Mouse (Mus musculus): ENCODE results near the gene Ssh2. TPM values are rescaled to one million over a fixed set of nuclear protein-coding genes. Genes with fewer than 3 reads are reported as not detected.

Gene Ssh2
- total RNA-seq, 2 experiments from 2014 or later = 34.8 to 37.1 TPM

GRCm38 (mm10) chr11:77472775-77473174 lies 256.7 kb downstream of the Ssh2 start:
- intact Hi-C loops (cut with DNase I) = no loop called here
- no peak for DNase-seq (ENCODE audit: low spot score in 2 of 2)

GRCm38 (mm10) chr11:77476216-77476615 lies 260.1 kb downstream of the Ssh2 start:
- intact Hi-C loops (cut with DNase I) = no loop called here
- DNase-seq (ENCODE audit: low spot score in 2 of 2) = no peak

GRCm38 (mm10) chr11:77476895-77477294 lies 260.8 kb downstream of the Ssh2 start:
- intact Hi-C loops (cut with DNase I) = no loop called here
- DNase-seq (ENCODE audit: low spot score in 2 of 2) = no peak

- intact Hi-C loops (cut with DNase I) = no loop called here
- no peak for DNase-seq (ENCODE audit: low spot score in 2 of 2)
These were observed 267.0 kb downstream of the Ssh2 start for GRCm38 (mm10) chr11:77483043-77483442.

GRCm38 (mm10) chr11:77483510-77484255 lies 267.6 kb downstream of the Ssh2 start:
- no peak for DNase-seq (ENCODE audit: low spot score in 2 of 2)
- intact Hi-C loops (cut with DNase I) = no loop called here

GRCm38 (mm10) chr11:77485229-77485628 lies 269.1 kb downstream of the Ssh2 start:
- no peak for DNase-seq (ENCODE audit: low spot score in 2 of 2)
- intact Hi-C loops (cut with DNase I) = no loop called here

GRCm38 (mm10) chr11:77486798-77487197 lies 270.7 kb downstream of the Ssh2 start:
- DNase-seq (ENCODE audit: low spot score in 2 of 2) = no peak
- intact Hi-C loops (cut with DNase I) = no loop called here

GRCm38 (mm10) chr11:77488771-77489581 lies 272.9 kb downstream of the Ssh2 start:
- intact Hi-C loops (cut with DNase I) = no loop called here

GRCm38 (mm10) chr11:77489591-77490235 lies 273.6 kb downstream of the Ssh2 start, which contains the start of gene Ankrd13b:
Gene Ankrd13b, minus strand, starts transcription at chr11:77489678.
- peak; percentile 79 to 89 for DNase-seq (ENCODE audit: low spot score in 2 of 2)
- intact Hi-C loops (cut with DNase I) = loop anchor here (2.0 to 5.0 kb wide), 2 partner anchors 118 to 135 kb away; partner anchors contain the start of gene Taok1

More at GRCm38 (mm10) chr11:77488771-77489581, 272.9 kb downstream of the Ssh2 start:
- DNase-seq (ENCODE audit: low spot score in 2 of 2) = no peak

GRCm38 (mm10) chr11:77490451-77490850 lies 274.4 kb downstream of the Ssh2 start:
- peak in 1 of 2 experiments; percentile 61 for DNase-seq (ENCODE audit: low spot score in 2 of 2)
- intact Hi-C loops (cut with DNase I) = loop anchor here (2.0 to 5.0 kb wide), 2 partner anchors 117 to 134 kb away; partner anchors contain the start of gene Taok1

GRCm38 (mm10) chr11:77491123-77491501 lies 275.0 kb downstream of the Ssh2 start:
- intact Hi-C loops (cut with DNase I) = loop anchor here (2.0 to 5.0 kb wide), 2 partner anchors 116 to 134 kb away; partner anchors contain the start of gene Taok1
- DNase-seq (ENCODE audit: low spot score in 2 of 2) = peak; percentile 87 to 92

GRCm38 (mm10) chr11:77491502-77492291 lies 275.6 kb downstream of the Ssh2 start:
- intact Hi-C loops (cut with DNase I) = loop anchor here (2.0 to 5.0 kb wide), 2 partner anchors 116 to 133 kb away; partner anchors contain the start of gene Taok1
- peak; percentile 57 to 92 for DNase-seq (ENCODE audit: low spot score in 2 of 2)

- DNase-seq (ENCODE audit: low spot score in 2 of 2) = peak; percentile 59 to 78
- intact Hi-C loops (cut with DNase I) = loop anchor here (5.0 kb wide), 1 partner anchor 115 kb away; the partner anchor contains the start of gene Taok1
These were observed 276.3 kb downstream of the Ssh2 start for GRCm38 (mm10) chr11:77492311-77492871.

- peak; percentile 91 to 96 for DNase-seq (ENCODE audit: low spot score in 2 of 2)
- intact Hi-C loops (cut with DNase I) = loop anchor here (5.0 kb wide), 1 partner anchor 114 kb away; the partner anchor contains the start of gene Taok1
These were observed 276.8 kb downstream of the Ssh2 start for GRCm38 (mm10) chr11:77492911-77493332.

- intact Hi-C loops (cut with DNase I) = loop anchor here (5.0 kb wide), 1 partner anchor 114 kb away; the partner anchor contains the start of gene Taok1
These were observed 277.6 kb downstream of the Ssh2 start, which contains the start of gene Git1 for GRCm38 (mm10) chr11:77493512-77494343. Gene Git1, plus strand, starts transcription at chr11:77493562.

GRCm38 (mm10) chr11:77494344-77494676 lies 278.2 kb downstream of the Ssh2 start:
- intact Hi-C loops (cut with DNase I) = loop anchor here (5.0 kb wide), 1 partner anchor 113 kb away; the partner anchor contains the start of gene Taok1
- no peak for DNase-seq (ENCODE audit: low spot score in 2 of 2)

More at GRCm38 (mm10) chr11:77493512-77494343, 277.6 kb downstream of the Ssh2 start, which contains the start of gene Git1:
- DNase-seq (ENCODE audit: low spot score in 2 of 2) = peak; percentile 75 to 78

- DNase-seq (ENCODE audit: low spot score in 2 of 2) = no peak
- intact Hi-C loops (cut with DNase I) = loop anchor here (5.0 kb wide), 1 partner anchor 113 kb away; the partner anchor contains the start of gene Taok1
These were observed 278.7 kb downstream of the Ssh2 start for GRCm38 (mm10) chr11:77494782-77495181.

All from left cerebral cortex, postnatal 25 days (tissue).